Mouse (Mus musculus): ENCODE measurements around the gene Cln6.
"Not testable (repeated sequence)": the region's sequence is repeated elsewhere in the genome, so short reads cannot be mapped to it uniquely, and the experiment has no call there.

Cln6 gene

DNA sequence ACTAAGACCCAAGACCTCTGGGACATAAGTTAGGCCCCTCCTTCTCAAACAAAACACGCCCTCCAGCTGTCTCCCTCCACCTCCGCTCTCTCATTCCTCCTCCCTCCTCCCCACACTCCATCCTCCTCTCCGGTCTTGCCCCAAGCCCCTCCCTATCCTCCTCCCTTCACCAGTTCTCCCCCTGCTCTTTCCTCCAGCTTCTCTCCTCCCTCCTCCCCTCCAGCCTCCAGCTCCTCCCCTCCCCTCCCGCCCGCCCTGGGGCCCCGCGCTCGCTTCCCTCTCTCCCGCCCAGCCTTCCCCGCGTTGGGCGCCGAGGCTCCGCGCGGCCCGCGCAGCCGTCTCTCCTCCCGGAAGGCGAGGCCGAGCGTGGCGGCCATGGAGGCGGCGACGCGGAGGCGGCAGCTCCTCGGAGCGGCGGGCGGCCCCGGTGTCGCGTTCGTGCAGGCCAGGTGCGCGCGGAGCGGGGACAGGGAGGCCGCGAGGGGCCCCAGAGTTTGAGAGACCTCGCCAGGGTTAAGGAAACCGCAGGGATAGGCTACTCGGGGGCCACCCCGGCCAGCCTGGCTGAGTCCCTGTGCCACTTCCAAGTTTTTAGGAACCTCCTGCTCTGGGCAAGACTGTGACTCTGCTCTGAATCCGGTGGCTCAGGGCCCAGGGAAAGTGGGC lies at the start of gene Cln6:
Cln6 (plus strand) TSS at position 280 of the 666 bp plus-strand sequence.
- DNase-seq (ENCODE audit: low spot score in 2 of 2) = peak; percentile 72 to 79

DNA sequence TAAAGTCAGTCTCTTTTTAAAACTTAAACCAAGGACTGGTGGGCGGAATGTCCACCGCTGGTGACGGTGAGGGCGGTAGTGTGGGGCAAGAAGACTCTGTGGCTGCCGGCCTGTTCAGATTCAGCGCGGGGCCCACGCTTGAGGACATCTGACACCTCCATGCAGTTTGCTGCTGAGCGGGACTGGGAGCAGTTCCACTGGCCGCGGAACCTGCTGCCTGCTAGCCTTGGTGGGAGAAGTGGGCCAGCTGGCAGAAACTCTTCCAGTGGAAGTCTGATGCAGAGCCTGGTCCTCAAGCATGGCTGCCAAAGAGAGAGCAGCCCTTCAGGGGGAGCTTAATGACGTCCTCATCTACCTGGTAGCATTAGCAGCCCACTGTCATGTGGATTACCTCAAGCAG lies 48.7 kb upstream of the Cln6 start:
- DNase-seq (ENCODE audit: low spot score in 2 of 2) = no peak

DNA sequence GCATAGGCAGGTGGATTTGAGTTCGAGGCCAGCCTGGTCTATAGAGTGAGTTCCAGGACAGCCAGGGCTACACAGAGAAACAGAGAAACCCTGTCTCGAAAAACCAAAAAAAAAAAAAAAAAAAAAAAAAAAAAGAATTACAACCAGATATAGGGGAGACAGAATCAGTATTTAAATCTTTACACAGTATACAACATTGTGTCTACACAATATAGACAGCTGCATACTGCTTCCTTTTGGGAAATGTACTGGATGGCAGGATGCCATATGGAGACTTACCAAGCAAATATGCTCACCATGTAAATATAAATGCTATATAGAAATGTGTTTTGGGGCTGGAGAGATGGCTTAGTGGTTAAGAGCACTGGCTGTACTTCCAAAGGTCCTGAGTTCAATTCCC lies 39.4 kb upstream of the Cln6 start:
- DNase-seq (ENCODE audit: low spot score in 2 of 2) = not testable (repeated sequence)

DNA sequence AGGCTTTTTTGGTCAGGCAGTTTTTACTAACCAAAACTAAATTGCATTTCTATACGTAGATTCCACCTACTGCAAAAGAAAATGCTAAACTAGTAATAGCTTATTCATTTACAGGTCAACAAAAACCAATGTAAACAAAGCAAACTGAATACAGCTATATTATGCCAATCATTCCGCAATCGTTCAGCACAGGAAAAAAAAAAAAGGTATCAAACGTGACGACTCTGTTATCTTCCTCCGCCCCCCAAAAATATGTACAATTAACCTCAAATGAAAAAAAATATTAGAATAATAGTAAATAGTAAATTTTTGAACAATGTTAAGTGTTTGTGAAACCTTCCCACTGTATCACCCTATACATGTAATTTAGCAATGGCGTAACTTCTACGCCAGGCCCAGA lies 28.5 kb upstream of the Cln6 start:
- no peak for DNase-seq (ENCODE audit: low spot score in 2 of 2)

DNA sequence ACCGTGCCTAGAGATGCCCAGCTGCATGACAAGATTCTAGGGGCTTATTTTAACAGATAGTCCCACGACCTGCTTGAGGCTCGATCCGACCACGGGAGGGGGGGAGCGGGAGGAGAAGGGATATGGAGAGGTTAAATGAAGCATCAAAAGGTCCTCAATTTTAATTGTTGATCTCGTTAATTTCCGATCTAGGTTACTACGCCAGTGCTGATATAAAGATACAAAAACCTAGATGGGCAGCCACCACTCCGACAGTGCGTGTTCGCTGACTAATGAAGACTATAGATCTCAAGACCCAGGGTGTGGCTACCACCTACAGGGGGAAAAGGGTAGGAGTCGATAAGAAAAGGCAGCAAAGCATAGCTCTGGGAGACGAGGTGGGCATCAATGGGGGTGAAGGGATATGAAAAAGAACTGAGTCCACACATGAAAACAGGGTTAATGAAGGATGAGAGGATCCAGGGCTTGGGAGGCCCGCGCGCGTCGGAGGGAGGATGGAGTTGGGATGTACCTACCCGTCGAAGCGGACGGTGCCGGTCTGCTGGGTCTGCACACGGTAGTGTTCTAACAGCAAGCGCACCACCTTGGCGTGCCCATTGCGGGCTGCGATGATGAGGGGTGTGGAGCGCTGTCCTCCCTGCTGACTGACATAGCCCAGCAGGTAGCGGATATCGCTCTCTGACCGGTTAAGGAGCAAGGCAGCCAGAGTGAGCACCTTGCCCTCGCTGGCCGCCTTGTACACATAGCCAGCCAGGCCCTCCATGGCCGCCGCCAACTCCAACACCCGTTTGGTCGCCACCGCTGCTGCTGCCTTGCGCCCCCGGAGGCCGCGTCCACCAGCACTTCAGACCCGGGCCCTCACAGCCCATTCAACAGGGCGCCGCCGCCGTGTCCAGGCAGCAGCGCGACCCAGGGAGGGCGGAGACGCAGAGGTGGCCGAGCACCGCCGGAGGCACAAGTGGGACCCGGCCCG lies 27.8 kb upstream of the Cln6 start:
- DNase-seq (ENCODE audit: low spot score in 2 of 2) = peak; percentile 9 to 17

DNA sequence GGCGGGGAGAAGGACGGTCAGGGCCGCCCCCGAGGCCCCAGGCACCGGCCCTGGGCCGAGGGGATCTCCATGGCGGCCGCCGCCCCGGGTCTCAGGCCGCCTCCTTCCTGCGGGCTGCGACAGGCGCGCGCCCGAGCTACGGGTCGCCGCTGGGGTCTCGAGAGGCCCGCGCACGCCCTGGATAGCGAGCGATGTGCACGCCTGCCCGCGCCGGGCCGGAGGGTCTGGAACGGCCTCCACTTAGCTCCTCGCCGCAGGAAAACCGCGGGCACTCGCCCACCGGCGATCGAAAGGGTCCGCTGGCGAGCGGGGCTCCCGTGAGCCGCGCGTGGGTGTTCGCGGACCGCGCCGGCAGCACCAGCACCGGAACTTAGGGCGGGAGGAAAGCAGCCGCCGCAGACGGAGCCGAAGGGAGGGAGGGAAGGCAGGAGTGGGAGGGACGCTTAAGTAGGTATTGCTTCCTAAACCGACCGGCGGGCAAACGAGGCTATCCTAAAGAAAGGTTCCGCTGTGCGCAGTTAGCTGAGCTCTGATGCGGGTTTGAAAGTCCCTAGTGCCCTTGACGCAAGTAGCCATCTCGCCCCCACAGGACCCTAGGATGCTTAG lies 27.0 kb upstream of the Cln6 start, which contains the start of gene Fem1b:
Fem1b (minus strand) TSS at position 419 of the 606 bp plus-strand sequence.
- DNase-seq (ENCODE audit: low spot score in 2 of 2) = peak; percentile 84 to 89

DNA sequence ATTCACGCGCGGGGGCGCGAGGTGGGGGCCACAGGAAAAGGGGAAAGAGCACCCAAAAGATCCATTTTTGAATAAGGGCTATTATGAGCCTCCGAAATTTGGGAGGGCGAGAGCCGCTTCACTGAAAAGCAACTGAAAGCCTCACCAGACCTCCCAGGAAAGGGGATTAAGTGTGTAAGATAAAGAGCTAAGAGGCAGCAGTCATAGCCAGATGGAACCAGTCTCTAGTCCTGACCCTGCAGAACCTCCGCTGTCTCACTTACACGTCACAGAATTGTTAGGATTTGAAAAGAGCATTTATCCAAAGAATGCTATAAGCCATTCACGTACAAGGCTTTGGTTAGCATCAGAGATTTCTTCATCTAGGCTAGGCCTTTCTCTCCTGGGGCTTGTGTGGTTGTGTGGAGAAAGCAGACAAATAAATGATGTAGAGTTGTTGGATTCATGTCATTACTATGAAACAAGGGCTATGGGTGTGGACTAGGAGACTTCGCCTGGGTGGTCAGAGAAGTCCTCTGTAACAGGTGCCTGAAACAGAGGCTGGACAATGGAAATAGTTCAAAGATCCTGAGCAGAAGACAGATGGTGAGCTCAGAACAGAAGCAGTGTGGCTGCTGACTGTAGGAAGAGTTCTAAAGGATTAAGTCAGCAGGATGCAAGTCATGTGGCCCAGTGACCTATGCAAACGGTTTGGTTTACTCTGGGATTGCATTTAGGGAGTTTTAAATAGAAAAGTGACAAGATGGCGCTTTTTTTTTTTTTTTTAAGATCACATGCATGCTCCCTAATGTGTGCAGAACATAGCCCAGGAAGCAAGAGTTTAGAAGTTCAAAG lies 26.2 kb upstream of the Cln6 start:
- no peak for DNase-seq (ENCODE audit: low spot score in 2 of 2)

DNA sequence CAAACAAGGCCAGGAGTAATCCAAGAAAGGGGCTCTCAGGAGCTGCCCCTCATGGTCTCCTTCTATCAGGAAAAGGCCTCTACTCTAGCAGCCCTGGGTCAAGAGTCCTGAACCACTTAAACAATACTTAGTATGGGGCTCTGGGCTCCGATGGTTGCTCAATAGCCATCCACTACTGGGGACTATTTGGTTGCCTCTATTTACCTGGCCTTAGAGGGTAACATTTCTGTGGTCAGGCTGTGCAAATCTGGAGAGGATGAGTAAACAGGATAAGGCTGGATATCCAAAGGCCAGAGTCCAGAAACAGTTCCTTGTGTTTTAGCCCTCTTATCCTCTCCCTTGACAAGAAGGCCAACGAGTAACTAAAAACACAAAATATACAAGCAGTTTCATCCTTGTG lies 23.8 kb upstream of the Cln6 start:
- no peak for DNase-seq (ENCODE audit: low spot score in 2 of 2)

DNA sequence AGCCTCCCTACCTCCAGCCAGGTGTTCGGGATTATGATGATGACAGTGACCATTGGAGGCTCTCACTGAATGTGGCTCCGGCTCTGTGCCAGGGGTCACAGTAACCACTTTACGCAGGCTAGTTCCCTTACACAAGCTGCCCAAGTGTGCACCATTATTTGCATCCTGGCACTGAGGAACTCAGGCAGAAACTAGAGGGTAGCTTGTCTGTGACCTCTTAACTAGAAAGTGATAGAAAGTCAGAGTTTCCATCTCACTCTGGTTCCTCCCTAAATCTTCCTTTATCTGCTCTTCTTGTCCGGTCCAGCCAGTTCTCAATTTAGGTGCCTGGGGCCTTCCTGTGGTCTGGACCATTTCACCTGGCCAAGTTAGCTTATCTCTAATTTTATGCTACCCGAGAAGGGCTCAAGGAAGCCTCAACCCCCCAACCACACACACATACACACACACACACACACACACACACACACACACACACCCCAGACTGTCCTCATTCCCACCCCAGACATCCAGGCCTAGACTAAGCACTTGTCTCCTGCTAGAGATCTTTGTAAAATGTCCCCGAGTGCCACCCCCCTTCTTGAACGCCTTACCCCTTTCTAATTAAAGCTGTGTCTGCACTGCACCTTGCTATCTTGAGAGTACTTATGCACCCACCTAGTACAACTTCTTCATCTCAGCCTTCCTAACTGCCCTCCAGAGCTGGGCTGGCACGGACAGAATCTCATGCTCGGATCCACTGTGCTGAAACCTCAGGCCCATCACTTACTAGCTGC lies 22.1 kb upstream of the Cln6 start:
- no peak for DNase-seq (ENCODE audit: low spot score in 2 of 2)

DNA sequence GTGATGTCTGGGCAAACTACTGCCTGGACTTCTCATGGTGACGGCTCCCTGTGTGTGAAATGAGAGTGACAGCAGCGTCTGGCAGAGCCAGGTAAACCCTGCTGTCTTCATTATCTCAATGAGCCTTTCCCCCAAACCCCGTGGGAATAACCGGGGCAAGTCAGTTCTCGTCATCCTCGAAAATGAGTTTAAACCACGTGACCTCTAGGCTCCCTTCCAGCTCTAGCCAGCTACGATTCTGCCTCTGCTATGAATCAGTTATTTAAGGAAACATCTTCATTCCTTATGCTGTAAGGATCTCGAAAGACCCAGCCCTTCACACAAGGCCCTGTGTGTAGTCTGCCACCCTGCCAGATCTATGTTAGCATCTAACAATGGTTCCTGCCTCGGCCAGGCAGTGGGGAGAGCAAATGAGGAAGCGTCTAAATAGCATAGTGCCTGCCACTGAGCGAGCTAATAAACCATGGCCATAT lies 21.4 kb upstream of the Cln6 start:
- no peak for DNase-seq (ENCODE audit: low spot score in 2 of 2)

DNA sequence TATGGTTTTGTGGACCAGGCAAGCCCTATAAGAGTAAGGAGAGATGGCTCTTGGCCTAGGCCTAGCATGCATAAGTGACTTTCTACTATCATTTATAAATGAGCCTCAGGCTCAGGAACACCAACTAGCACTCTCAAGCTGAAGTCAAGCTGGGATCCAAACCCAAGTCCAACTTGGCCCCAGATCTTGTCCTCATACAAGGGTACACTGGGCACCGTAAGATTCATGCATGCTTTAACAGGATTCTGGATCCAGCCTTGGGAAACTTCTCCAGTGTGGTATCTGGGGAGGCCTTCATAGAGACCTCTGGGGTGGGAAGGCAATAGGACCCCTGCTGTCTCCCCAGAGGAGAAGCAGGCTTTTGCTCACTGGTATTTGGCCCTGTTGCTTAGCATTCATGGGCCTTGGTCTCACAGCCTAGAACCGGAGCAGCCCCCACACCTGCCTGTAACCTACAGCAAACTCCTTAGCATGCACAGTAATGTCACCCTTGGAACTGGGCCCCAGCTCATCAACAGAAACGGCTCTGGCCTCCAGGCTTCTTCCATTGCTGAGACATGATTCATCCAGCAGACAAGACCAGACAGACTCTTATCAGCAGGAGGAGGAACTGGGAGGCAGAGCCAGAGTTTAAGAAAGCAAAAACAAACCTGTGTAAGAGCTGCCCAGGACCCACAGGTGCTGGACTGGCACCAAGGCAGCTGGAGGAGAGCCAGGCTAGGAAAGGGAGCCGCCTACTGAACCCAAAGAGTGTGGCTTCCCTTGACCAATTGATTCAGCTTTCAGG lies 20.6 kb upstream of the Cln6 start:
- no peak for DNase-seq (ENCODE audit: low spot score in 2 of 2)

DNA sequence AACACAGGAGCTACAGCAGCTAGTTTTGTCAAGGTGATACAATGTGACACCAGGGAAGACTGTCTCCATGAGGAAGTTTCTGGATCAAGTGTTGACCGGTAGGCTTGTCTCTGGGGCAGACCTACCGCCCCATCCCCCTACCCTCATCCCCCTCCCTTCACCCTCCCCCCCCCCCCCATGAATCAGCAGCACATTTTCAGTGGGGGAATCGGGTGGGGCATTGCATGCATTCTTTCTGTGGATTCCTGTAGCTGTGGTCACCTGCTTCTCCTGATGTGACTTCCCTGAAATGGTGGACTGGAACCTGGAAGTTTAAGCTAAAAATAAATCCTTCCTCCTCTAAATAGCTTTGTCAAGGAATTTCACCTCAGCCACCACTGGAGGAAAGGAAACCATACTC lies 19.1 kb upstream of the Cln6 start:
- no peak for DNase-seq (ENCODE audit: low spot score in 2 of 2)

DNA sequence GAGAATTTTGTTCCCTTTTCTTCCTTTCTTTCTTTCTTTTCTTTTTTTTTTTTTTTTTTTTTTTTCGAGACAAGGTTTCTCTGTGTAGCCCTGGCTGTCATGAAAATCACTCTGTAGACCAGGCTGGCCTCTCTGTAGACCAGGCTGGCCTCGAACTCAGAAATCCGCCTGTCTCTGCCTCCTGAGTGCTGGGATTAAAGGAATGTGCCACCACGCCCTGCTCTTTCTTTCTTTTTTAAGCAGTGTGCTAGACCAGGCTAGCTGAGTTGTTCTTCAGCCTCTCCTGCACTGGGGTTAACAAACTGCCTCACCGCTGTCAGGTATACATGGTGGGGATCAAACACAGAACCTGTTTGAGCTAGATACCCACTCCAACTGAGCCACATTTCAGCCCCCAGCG lies 18.7 kb upstream of the Cln6 start:
- not testable (repeated sequence) for DNase-seq (ENCODE audit: low spot score in 2 of 2)

DNA sequence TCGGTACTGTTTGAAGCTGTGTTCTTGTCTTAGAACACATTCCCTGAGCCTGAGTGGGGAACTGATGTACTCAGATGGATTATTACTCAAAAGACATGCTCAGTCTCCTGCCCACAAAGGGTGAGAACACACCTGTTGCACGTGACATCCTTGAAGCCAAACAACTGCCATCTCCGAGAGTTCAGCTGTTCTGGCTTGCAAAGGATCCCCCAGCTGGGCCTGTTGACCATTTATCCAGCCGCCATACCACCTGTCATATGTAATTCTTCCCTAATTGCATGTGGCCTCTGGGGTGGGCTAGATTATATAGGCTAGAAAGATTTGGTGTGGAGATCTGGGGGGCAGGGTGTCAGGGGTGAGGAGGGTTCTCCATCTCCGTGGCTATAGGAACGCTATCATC lies 17.8 kb upstream of the Cln6 start:
- DNase-seq (ENCODE audit: low spot score in 2 of 2) = no peak

DNA sequence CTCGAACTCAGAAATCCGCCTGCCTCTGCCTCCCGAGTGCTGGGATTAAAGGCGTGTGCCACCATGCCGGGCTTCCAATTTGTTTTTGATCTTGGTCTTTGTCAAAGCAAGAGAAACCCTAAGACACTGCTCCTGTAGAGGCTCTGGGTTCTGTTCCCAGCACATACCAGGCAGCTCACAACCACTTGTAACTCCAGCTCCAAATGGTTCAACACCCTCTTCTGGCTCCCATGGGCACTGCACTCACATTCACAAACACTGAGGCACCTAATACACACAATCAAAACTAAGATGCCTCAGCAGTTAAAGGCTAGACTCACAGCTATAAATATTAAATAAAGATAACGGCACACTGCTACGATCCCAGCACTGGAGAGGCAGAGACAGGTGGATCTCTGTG lies 16.8 kb upstream of the Cln6 start:
- no peak for DNase-seq (ENCODE audit: low spot score in 2 of 2)

DNA sequence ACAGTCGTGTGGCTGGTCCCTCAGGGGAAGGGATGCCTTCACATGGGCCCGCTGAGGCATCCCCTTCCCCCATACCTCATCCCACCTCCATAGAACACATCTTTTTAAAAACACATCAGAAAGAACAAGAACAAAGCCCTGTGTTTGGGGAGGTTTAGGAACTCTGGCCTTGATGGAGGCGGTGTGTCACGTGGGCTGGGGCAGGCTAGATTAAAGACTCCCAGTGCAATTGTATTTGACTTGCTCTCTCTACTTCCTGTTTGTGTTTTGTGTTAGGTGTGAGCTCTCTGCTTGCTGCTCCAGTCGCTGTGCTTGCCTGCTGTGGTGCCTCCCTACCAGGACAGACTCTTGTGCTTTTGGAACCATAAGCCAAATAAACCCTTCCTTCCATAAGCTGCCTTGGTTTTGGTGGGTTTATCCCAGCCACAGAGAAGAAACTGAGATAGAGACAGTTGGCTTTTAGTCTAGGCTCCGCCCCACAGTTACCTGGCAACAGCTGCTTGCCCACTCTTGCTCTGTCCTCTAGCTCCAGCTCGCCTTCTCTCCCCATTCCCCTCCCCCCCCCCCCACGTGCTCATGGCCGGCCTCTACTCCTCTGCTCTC lies 12.7 kb upstream of the Cln6 start:
- DNase-seq (ENCODE audit: low spot score in 2 of 2) = peak in 1 of 2 experiments; percentile 27

DNA sequence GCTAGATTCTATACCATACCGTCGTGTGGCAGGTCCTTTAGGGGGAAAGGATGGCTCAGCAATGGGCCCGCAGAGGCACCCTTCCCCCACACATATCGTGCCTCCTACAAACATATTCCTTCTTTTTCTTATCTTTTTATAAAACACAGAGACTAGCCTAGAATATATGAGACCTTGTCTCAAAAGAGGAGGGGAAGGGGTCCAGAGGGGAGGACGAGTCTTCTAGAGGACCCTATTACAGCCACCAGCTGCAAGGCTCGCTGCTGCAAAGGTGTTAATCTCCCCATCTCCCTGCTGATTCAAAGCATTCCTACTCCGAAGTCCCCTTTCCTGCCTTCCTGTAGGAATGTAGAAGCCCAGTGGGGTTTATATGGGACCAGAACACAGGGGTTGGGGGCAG lies 12.1 kb upstream of the Cln6 start:
- DNase-seq (ENCODE audit: low spot score in 2 of 2) = no peak

DNA sequence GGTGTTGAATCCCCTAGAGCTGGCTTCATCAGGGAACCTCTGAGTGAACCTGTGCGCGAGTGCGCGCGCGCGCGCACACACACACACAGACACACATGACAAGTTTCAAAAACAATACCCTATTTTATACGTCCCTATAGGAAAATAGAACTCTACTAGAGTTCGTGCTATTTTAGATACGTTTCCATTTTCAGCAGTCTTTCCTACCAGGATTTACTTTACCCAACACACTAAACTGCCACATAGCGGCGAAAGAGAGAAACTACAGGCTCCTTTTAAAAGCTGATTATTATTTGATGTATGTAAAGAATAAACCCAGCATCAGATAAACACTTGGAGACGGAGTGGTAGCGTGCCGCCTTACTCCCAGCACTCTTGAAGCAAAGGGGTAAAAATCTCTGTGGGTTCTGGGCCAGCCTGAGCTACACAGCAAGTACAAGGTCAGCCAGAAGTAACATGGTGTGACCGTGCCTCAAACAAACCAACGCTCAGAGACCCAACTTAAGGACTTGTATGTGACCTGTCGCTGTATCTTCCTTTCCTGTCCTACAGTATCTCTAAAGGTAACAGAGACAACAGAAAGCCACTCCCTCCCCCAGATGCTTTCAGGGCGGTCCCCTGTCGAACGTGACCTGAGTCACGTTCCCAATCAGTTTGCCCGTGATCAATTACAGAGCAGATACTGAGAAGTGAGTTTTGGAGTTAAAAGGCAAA lies 10.5 kb upstream of the Cln6 start:
- DNase-seq (ENCODE audit: low spot score in 2 of 2) = no peak

DNA sequence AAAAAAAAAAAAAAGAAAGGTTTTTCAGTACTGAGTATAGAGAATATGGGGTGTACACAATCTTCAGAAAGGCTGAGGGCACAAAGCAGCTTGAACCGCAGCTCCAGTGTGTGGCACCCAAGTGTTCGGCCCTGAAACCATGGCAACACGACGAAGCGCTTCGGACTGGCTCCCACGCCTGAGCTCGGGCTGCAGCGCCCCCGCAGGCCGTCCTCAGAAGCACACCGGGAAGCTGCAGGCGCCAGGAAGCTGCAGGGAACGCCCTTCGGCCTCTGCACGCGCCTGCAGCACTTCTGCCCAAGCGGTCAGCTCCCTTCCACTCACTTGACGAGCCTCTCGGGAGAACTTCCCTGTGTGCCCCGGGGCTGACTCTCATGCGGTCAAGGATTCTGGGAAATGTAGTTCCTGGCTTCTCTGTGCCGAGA lies 9.9 kb upstream of the Cln6 start:
- DNase-seq (ENCODE audit: low spot score in 2 of 2) = peak; percentile 81 to 89
